Mouse (Mus musculus) frontal cortex, postnatal 25 days (tissue): ENCODE results near the gene Dbr1.
"Not testable (repeated sequence)": the region's sequence is repeated elsewhere in the genome, so short reads cannot be mapped to it uniquely, and the experiment has no call there.

ENCODE experiments used
- DNase-seq, 2 experiments: peaks; one replicate each; pipeline ENCODE4 v3.0.0; 2022; ENCODE audit warnings: low spot score in 2 of 2

The Dbr1 gene

DNA sequence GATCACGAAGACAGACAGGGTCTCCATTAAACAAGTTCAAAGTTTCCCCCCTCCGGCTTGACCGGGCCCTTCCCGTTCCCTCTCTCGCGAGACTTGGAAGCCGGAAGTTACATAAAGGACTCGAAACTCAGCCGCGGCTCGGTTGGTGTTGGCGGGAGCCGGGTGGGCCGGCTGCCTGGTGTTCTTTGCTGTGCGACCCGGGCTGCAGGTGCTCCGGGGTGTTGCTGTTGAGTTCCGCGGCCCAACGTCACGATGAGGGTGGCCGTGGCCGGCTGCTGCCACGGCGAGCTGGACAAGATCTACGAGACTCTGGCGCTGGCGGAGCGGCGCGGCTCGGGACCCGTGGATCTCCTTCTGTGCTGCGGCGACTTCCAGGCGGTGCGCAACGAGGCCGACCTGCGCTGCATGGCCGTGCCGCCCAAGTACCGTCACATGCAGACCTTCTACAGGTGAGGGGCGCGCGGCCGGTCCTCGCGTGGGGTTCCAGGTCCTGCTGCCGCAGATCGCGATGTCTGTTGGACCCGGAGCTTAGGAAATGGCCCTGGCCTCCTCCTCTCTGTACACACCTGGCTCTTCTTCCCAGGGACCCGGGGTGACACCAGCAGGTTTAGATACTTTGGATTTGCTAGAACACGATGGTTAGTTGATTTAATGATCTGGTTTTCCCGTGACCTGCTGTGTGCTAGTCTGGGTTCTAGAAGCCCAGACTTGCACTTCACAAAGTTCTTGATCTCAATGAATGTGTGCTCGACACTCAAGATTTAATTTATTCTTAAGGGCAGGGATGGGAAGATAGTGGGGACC lies at the start of gene Dbr1:
Dbr1 (plus strand) TSS at position 123 of the 804 bp plus-strand sequence.
- peak; percentile 82 to 90 for DNase-seq

DNA sequence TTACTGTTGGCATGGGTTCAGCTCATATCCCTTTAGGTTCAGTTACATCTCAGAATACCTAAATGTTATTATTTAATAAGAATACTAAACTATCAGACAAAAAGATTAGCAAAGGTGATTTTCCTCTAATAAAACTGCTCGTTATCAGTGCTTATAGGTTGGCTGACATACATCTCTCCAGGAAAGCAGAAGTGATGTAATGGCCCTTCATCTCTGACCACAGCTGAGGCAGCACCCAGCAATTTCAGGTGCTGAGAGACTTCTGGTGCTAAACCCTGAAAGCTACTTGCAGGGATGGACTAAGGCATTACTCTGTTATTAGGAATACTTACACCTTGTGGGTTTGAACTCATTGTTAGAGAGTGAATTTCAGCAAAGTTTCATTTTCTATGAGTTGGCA lies 43.7 kb upstream of the Dbr1 start:
- no peak for DNase-seq

DNA sequence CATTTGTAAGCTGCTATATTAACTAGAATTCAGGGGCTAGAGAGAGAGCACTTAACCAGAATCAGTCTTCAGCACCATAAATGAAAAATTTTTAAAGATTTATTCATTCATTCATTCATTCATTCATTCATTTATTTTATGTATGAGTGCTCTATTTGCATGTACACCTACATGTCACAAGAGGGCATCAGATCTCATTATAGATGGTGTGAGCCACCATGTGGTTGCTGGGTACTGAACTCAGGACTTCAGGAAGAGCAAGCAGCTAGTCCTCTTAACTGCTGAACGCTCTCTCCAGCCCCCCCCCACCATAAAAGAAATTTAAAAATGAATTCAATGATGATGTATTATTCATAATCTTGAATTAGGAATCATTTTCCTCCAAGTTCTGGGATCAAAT lies 29.3 kb upstream of the Dbr1 start:
- DNase-seq: no peak

DNA sequence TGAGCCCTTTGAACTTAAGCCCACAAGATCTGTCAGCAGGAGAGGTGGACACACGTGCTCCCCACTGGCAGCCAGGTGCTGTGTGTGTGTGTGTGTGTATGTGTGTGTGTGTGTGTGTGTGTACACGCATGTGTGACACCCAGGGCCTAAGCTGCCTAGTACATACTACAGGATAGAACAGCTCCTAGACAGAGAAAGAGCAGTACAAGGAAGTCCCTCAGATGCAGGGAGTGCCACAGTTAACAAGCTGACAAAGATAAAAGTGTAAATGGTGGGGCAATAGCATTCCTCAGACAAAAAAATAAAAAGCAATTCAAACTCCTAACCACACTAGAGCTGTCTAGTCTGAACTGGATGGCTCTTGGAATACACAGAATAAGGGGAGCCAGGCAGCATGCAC lies 23.5 kb upstream of the Dbr1 start:
- no peak for DNase-seq

DNA sequence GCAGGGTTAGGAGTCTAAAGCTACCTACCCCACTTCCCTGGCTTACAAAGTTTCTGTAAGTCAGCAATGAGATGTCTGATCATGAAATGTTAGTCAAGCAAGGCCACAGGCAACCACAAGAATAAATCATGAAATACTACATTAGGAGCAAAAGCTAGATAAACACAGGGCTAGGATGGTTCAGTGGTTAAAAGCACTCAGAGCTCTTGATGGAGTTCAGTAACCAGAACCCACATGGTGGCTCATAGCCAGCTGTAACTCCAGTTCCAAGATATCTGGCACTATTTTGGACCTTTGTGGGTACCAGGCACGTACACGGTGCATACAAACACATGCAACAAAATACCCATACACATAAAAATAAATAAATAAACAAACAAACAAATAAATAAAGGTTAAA lies 22.6 kb upstream of the Dbr1 start:
- no peak for DNase-seq

DNA sequence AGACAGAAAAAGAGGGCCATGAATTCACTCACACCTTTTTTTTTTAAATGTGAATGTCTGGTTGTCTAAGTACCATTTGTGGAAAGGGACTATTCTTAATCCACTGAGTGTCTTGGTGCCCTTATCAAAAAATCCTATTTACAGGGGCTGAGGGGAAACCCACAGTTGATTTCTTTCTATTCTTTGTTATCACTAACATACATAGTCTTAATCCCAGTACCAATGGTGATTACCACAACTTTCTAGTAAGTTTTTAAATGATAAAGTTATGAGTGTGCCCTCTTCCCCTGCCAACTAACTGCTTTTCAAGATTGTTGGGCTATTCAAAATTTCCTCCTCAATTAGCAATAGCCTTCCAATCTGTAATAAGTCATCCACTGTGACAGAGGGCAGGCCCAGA lies 21.5 kb upstream of the Dbr1 start:
- DNase-seq: no peak

DNA sequence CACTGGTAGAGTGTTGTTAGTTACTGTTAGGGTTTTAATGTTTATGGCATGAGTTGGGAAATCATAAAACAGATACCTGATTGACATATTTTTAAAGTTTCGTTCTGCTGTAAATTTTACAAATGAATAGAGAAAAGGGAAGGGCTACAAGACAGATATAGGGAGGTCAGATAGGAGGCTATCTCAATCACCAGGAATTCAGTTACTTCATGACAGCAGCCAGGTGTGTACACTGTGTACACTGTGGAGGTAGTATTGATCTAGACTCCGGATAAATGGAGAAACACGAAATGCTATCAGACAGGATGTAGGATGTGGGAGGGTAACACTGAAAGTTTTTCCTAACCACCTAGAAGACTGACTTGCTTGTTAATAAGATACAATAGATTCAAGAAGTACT lies 20.3 kb upstream of the Dbr1 start:
- no peak for DNase-seq

DNA sequence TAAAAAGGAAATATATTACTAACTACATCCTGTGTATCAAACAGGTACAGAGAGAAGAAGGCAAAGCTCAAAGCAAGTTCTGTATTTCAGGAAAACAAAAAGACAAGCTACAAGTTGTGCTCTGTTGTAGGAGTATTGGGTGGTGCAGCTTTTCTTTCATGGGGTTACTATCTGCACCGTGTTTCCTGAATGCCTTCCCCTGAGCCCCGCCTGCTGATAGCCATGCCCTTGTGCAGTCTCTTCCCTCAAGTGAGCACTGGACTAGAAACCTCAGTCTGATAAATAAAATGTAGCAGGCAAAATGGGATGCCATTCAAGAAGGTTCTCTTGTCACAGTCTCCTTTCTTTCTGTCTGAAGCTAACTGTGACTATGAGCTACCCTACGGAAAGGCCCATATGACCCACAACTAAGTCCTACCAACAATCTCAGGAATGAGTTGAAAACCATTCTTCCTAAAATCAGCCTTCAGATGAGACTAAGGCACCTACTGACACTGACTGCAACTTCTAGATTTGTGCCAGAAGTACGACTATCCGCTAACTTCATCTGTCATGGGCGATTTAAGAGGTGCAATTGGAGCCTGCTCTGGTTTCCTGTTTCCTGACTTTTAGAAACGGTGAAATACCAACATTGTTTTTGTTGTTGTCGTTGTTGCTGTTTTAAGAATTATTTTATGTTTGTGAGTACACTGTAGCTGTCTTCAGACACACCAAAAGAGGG lies 17.9 kb upstream of the Dbr1 start:
- DNase-seq: no peak

DNA sequence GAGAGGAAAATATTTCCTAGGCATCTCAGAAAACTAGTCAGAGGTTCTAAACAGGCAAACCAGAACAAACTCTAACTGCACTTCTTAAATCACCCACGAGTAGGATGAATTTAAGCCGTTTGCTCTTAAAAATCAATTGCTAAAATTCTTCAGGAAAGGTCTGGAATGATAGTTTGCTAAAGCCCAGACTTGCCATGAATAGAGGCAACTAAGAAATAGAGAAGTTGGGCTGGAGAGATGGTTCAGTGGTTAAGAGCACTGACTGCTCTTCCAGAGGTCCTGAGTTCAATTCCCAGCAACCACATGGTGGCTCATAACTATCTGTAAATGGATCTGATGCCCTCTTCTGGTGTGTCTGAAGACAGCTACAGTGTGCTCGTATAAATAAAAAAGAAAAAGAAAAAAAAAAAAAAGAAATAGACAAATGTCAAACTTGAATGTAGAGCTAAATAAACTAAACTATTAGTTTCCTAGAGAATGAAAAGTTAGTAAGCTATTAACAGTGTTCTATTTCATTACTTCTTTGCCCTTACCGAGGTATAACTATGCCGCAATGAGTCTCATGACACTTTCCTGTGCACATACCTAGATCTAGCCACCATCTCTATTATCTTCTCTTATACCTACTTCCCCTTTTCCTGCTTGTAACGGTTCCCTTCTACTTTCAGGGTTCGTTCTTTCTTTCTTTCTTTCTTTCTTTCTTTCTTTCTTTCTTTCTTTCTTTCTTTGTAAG lies 16.6 kb upstream of the Dbr1 start:
- no peak for DNase-seq

DNA sequence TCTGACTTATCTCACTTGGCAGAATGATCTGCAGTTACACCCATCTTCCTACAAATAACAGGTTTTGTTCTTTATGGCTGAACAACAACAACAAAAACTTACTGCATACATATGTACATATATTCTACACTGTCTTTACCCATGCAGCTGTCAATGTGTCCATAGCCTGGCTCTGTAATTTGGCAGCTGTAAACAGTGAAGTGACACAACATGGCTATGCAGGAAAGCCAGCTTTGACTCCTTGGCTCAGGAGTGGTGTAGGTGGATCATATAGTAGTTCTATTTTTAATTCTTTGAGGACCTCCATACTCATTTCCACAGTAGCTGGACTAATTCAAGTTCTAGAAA lies 16.1 kb upstream of the Dbr1 start:
- DNase-seq: no peak

DNA sequence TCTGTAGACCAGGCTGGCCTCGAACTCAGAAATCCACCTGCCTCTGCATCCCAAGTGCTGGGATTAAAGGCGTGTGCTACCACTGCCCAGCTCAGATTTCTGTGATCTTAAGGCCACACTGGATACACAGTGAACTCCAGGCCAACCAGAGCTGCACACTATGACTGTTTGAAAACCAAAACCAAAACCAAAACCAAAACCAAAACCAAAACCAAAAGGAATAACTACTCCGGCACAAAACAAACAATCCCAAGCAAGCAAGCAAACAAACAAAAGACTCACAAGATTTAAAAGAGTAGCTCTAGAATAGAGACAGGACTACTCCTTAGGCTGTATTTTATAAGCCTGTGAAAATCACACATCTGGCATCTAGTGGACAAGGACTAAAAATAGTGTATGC lies 15.2 kb upstream of the Dbr1 start:
- DNase-seq: no peak

DNA sequence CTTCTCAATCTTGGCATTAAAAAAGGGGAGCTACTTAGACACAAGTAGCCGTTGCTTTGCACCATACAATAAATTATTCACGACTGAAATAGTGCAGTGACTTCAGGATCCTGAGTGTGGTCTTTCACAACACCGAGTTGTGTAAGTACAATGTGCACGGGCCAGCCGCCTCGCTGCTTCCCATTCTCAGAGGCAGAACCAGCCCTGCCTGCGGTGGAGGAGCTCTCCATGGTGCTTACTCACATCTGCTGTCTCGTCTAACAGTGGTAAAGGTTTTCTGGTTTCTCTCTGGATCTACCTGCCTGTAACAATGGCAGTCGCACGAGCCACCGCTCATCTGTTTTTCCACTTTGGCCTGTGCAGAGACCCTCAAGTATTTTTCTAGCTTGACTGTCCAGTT lies 11.9 kb upstream of the Dbr1 start:
- no peak for DNase-seq

DNA sequence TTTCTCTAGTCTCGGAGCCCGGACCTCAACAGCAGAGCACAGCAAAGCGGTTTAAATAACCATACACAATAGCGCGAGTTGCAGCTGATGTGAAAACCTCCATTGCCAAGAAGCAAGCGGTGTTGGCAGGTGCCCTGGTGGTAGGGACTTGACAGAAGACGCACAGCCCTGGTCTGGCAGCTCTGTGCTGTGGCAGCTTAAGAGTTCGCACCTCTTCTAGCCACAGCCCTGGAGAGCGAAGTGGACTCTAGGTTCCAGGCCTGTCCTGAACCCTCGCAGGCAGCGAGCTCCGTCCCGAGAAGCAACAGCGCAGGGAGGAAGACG lies 7.6 kb upstream of the Dbr1 start:
- DNase-seq: no peak

DNA sequence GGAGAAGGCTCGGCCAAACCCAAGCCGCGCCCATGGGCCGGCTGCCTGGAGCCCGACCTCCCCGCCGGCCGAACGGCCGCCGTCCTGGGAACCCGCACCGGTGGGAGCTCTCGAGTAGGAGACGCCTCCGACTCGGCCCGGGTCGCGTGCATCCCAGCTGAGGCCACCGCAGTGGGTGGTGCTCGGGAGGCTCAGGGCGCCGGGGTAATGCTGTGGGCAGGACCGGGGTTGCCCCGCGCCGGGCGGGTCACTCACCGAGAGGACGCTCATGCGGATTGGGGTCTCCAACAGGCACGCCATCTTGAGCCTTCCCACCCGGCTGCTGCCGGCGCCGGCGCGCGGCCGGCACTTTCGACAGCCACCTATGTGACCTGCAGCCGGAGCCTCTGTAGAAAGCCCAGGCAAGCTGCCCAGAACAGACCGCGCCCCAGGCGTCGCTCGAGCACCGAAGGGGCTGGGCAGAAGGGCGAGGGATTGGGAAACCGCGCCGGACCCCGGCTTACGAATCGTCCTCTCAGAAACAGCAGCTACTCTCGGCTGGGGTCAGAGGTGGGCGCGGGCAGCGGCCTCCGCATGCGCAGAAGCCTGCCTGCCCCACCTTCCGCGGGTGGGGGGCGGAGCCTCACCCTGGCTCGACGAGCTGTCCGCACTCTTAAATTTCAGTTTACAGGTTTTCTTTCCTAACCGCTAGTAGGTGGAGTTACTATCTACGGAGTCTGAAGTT lies 7.1 kb upstream of the Dbr1 start, which contains the start of gene Armc8:
Armc8 (minus strand) TSS at position 553 of the 724 bp plus-strand sequence.
- DNase-seq: peak; percentile 83 to 85

DNA sequence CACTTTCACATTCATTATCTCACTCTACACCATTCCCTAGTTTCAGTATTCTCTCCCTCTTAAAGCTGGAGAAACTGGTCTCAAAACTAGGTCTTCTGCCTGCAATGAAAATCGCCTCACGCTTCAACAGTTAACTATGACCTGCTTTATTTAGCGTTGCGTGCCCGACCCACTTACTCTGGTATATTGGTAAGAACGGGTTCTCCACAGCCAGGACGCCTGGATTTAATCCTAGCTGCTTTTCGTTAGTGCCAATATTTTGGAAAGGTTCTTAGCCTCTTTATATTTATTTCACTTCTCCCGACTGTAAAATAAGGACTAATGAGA lies 6.6 kb upstream of the Dbr1 start:
- no peak for DNase-seq

DNA sequence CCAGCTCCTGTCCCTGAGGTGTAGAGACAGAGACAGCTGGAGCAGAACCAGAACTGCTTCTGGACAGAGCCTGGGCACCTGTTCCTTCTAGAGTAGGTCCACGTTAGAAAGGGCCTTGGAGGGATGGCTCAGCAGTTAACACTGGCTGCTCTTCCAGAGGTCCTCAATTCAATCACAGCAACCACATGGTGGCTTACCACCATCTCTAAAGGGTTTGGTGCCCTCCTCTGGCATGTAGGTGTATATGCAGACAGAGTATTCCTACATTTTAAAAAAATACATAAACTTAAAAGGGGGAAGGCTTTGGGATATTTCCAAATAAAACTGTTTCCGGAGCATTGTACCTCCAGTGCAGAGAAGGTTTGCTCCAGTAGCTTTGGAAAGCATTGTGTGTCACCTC lies 5.1 kb downstream of the Dbr1 start:
- no peak for DNase-seq

DNA sequence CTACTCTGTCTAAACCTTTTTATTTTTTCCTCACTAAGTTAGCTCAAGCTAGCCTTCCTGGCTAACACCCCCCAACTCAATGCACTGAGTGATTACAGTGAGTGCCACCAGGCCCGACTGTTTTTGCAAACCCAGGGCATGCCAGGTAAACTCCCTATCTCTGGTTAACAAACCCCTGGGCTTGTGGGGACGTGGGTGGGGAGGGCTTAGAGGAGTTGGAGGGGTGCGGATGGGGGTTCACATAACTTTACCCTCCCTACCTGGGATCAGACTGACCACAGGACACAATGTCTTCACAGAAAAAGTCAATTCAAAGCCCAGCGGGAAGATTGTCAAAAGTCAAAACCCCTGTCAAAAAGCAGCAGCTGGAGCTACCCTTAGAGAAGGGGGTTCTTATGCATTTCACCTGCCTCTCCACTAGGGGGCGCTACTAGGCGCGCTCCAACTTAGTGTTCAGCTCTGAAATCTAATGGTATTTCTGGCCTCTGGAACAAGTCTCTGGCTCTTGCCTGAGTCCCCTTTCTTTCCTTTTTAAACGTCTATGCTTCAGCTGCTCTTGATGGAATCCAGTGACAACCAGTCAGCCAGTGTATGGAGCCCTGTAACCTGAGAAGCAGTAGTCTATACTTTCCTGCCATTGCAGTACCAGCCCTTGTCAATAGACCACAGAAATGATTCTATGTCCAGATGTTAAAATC lies 12.1 kb downstream of the Dbr1 start:
- DNase-seq: peak in 1 of 2 experiments; percentile 33

DNA sequence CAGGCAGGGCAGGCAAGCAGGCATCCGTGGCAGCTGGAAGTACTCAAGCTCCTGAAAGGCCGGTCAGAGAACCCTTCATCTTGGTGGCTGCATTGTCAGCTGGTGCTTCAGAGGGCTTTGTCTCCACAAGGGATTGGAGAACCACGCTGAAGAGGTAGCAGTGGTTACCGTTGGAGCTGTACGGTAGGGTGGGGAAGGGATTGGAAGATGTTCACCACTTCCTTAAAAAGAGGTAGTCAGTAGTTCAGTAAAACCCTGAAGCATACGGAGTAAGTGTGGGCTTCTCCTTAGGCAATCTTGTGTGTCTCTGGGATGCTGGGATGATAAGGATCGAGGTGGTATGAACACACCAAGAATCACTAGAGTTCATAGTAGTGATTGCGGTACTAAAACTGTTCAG lies 15.5 kb downstream of the Dbr1 start:
- DNase-seq: no peak

DNA sequence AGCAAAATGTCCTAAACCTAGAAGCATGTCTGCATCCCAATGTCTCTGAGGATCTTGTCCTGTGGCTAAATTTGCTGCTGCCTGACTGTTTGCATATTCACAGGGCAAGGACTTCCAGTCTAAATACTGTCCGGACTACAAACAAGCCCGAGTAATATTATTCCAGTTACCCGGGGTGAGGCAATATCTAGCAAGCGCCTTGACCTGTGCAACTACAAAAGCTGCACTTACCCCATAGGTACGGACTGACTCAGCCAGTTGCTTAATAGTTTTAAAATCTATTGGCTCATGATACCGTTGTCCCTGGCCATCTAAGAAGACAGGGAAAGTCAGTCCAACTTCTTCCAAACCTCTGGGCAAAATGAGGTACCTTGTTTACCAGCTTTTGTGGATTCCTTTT lies 23.5 kb downstream of the Dbr1 start:
- DNase-seq: not testable (repeated sequence)

DNA sequence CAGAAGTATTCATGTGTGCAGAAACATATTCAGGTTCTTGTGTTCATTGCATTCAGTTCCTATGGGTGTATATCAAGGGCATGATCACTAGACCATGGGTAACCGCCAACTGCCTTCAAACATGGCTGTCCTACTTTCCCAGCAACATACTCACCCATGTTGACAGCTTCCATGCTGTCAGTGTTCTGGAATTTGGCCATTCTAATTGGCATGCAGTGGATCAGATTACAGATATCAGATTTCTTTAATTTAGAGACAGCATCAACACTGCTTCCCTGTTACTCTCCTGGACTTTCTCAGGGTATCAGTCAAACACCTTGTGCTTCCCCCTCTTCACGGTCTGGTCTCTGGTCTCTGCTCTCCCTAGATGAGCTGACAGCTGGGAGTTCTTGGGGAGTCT lies 28.0 kb downstream of the Dbr1 start:
- no peak for DNase-seq

DNA sequence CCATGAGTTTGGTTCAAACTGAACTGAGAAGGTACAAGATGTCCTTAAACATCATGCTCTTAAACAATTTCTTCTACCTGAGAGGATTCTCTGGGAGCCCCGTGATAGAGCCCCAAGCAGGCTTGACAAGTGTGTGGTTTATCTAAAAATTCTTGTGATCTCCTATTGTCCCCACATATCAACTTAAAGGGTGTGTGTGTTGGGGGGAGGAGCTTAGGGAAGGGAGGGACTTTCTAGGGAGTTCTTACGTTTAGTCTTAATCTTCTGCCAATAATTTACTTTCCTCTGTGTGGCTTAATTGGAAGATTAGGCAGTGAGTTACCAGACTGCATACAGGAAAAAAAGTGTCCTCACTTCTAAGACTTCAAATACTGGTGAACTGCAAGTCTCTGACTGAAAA lies 36.6 kb downstream of the Dbr1 start, which contains the start of gene A4gnt:
A4gnt (plus strand) TSS at position 301 of the 400 bp plus-strand sequence.
- DNase-seq: no peak

DNA sequence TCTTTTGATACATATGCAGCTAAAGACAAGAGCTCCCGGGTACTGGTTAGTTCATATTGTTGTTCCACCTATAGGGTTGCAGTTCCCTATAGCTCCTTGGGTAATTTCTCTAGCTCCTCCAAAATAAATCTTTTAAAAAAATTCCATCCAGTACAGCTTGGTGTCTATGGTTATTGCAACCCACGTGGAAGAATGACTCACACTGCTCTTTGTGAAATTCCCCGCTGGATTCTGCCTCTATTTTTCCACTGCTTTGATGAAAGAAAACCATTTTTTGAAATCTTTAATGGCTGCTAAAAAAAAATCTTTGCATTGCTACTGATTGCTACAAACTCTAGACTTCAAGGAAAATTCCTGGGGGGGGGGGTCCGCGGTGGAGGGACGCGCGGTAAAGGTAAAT lies 44.1 kb downstream of the Dbr1 start:
- DNase-seq: no peak
